Mouse (Mus musculus) spleen, adult 2 months (tissue): Measurements from ENCODE around the gene Coro2b.

Experiments
- CTCF ChIP-seq: fragments of 200-500 bp; IDR thresholded peaks from 2 replicates; pipeline ENCODE4 v1.5.1; 2011; ENCODE audit warnings: mild to moderate bottlenecking, inconsistent platforms; ENCODE audit not compliant: insufficient read depth, insufficient read length, insufficient replicate concordance; ENCODE audit errors: extremely low read depth
- POLR2A ChIP-seq: fragments of 200-500 bp; IDR thresholded peaks from 2 replicates; pipeline ENCODE4 v1.6.1; 2011; ENCODE audit warnings: low read depth, low read length, inconsistent platforms

- TF ChIP-seq CTCF = no peak
- no peak for TF ChIP-seq POLR2A
Measured at GRCm38 (mm10) chr9:62541182-62541581, 4.3 kb upstream of the Coro2b start.
